Mouse (Mus musculus) liver, postnatal 0 days (tissue): ENCODE measurements around the gene Acot12.

Experiments
- CTCF ChIP-seq: sonication (generic); IDR thresholded peaks from 2 replicates; pipeline ENCODE4 v1.5.1; 2016; ENCODE audit warnings: antibody characterized with exemption, low read depth
- EP300 ChIP-seq: IDR thresholded peaks from 2 replicates; pipeline ENCODE4 v1.6.1; 2016; ENCODE audit warnings: antibody characterized with exemption, low read depth, mild to moderate bottlenecking

- TF ChIP-seq CTCF (no peak), EP300 (no peak)
Measured at GRCm38 (mm10) chr13:91754762-91755161, 13.4 kb downstream of the Acot12 start.
